Mouse (Mus musculus) hindbrain, postnatal 0 days (tissue): ENCODE results near the gene Mlycd. TPM values are rescaled to one million over a fixed set of nuclear protein-coding genes. Genes with fewer than 3 reads are reported as not detected.

Source experiments
- ATAC-seq: fragments of 200-750 bp; cut with Nextera tagmentation; 2 replicates; pipeline ENCODE4 v1.8.0; 2017; ENCODE audit warnings: mild to moderate bottlenecking, moderate TSS enrichment, moderate library complexity
- DNase-seq: peaks from one replicate; pipeline ENCODE4 v3.0.0-alpha.2; 2015; ENCODE audit warnings: low spot score
- H3K27ac ChIP-seq: fragments of 300-500 bp; sonication (generic); 2 replicates; pipeline ENCODE4 v1.5.1; 2014; ENCODE audit warnings: mild to moderate bottlenecking
- H3K27me3 ChIP-seq: fragments of 300-500 bp; sonication (generic); 2 replicates; pipeline ENCODE4 v1.6.1; 2014; ENCODE audit warnings: low read length, mixed read lengths; ENCODE audit not compliant: insufficient read depth
- H3K36me3 ChIP-seq: fragments of 300-500 bp; sonication (generic); 2 replicates; pipeline ENCODE4 v1.6.1; 2014; ENCODE audit warnings: low read length, mixed read lengths; ENCODE audit not compliant: insufficient read depth
- H3K4me1 ChIP-seq: fragments of 300-500 bp; sonication (generic); 2 replicates; pipeline ENCODE4 v1.6.1; 2014; ENCODE audit warnings: antibody characterized with exemption, low read length, mixed read lengths; ENCODE audit not compliant: insufficient read depth
- H3K4me2 ChIP-seq: fragments of 300-500 bp; sonication (generic); 2 replicates; pipeline ENCODE4 v1.6.1; 2014; ENCODE audit warnings: low read depth, mild to moderate bottlenecking, low read length, moderate library complexity, mixed read lengths
- H3K4me3 ChIP-seq: fragments of 300-500 bp; sonication (generic); 2 replicates; pipeline ENCODE4 v1.5.1; 2014; ENCODE audit warnings: low read length
- H3K9ac ChIP-seq: fragments of 300-500 bp; sonication (generic); replicated peaks from 2 replicates; pipeline ENCODE4 v1.6.1; 2014; ENCODE audit warnings: mild to moderate bottlenecking, low read length, moderate library complexity, mixed read lengths
- H3K9me3 ChIP-seq: fragments of 300-500 bp; sonication (generic); 2 replicates; pipeline ENCODE4 v1.6.1; 2016; ENCODE audit warnings: low read length, mixed read lengths
- CTCF ChIP-seq: IDR thresholded peaks from 2 replicates; pipeline ENCODE4 v1.5.1; 2016; ENCODE audit warnings: antibody characterized with exemption, control low read depth, low read depth
- WGBS: fragments of 180-500 bp; shearing (Covaris S2); extraction: QIAGEN DNeasy Blood & Tissue Kit; methylation state at CpG from one replicate; pipeline ENCODE4 v1.1.7; 2014; 5-methylcytosine and 5-hydroxymethylcytosine counted together
- polyA plus RNA-seq: library from polyadenylated mRNA; unstranded; fragments of >200 nt; fragmentation: Nextera tagmentation; extraction: Ambion mirVana; gene quantifications from 2 replicates; pipeline ENCODE4 v1.2.1, GENCODE M21; 2015
- total RNA-seq: library from RNA; depleted of rRNA; stranded (reverse); fragments of >200 nt; gene quantifications from 2 replicates; pipeline ENCODE4 v1.2.3, GENCODE M21; 2014

The Mlycd gene
- total and polyA plus RNA-seq, 2 experiments from 2014 or later: 20.0 to 37.2 TPM

- Histone ChIP-seq H3K27me3 (no peaks in the 10 kb centered on the region), H3K9ac (no peak overlapping the region), H3K27ac (peak overlapping the region; percentile 26; the same call in 1 of the 2 replicates), H3K4me2 (no peak overlapping the region), H3K9me3 (no peaks in the 10 kb centered on the region), H3K4me1 (peaks cover 6% of the 10 kb centered on the region; the same call in 1 of the 2 replicates), H3K4me3 (no peak overlapping the region), H3K36me3 (no peaks in the 10 kb centered on the region)
- ATAC-seq (no peak), DNase-seq (no peak)
- 87% methylated on average over 10 of the region's 10 CpGs for WGBS
- TF ChIP-seq CTCF: no peak
Measured at GRCm38 (mm10) chr8:119424199-119424733, 29.6 kb downstream of the Mlycd start.

GRCm38 (mm10) chr8:119424740-119425139, 30.1 kb downstream of the Mlycd start:
- Histone ChIP-seq H3K9me3 (no peaks in the 10 kb centered on the region), H3K9ac (no peak overlapping the region), H3K4me2 (no peak overlapping the region), H3K4me1 (peaks cover 6% of the 10 kb centered on the region; the same call in 1 of the 2 replicates), H3K36me3 (no peaks in the 10 kb centered on the region), H3K27ac (peak overlapping the region; percentile 26; the same call in 1 of the 2 replicates), H3K27me3 (no peaks in the 10 kb centered on the region), H3K4me3 (no peak overlapping the region)
- ATAC-seq (no peak), DNase-seq (no peak)
- TF ChIP-seq CTCF: no peak
- WGBS: 75% methylated on average over 10 of the region's 10 CpGs

GRCm38 (mm10) chr8:119425533-119425932, 30.9 kb downstream of the Mlycd start:
- Histone ChIP-seq H3K27ac (no peak overlapping the region; the same call in 1 of the 2 replicates), H3K4me3 (no peak overlapping the region), H3K9me3 (no peaks in the 10 kb centered on the region), H3K36me3 (no peaks in the 10 kb centered on the region), H3K9ac (no peak overlapping the region), H3K27me3 (no peaks in the 10 kb centered on the region), H3K4me1 (peaks cover 6% of the 10 kb centered on the region; the same call in 1 of the 2 replicates), H3K4me2 (no peak overlapping the region)
- peak; percentile 19; the same call in 1 of the 2 replicates for TF ChIP-seq CTCF
- DNase-seq (no peak), ATAC-seq (no peak)
- WGBS: 89% methylated on average over 10 of the region's 10 CpGs

GRCm38 (mm10) chr8:119426069-119426735, 31.5 kb downstream of the Mlycd start:
- no peaks in the 10 kb centered on the region for H3K9me3 ChIP-seq
- ATAC-seq: no peak
- no peak for DNase-seq
- WGBS: 82% methylated on average over 6 of the region's 6 CpGs
- H3K4me3 ChIP-seq: no peak overlapping the region
- H3K36me3 ChIP-seq: no peaks in the 10 kb centered on the region
- no peak overlapping the region for H3K4me2 ChIP-seq
- H3K4me1 ChIP-seq: peaks cover 6% of the 10 kb centered on the region; the same call in 1 of the 2 replicates
- H3K27ac ChIP-seq: peak overlapping the region; percentile 54; the same call in 1 of the 2 replicates
- no peak overlapping the region for H3K9ac ChIP-seq
- no peaks in the 10 kb centered on the region for H3K27me3 ChIP-seq
- no peak for TF ChIP-seq CTCF

- ATAC-seq: peak; percentile 18; the same call in 1 of the 2 replicates
- Histone ChIP-seq H3K9me3 (no peaks in the 10 kb centered on the region), H3K4me2 (no peak overlapping the region), H3K9ac (no peak overlapping the region), H3K4me3 (no peak overlapping the region), H3K27ac (no peak overlapping the region), H3K27me3 (no peaks in the 10 kb centered on the region), H3K36me3 (no peaks in the 10 kb centered on the region), H3K4me1 (peaks cover 3% of the 10 kb centered on the region; the same call in 1 of the 2 replicates)
- no peak for DNase-seq
- WGBS: 61% methylated on average over 12 of the region's 12 CpGs
- TF ChIP-seq CTCF: no peak
Measured at GRCm38 (mm10) chr8:119427634-119428349, 33.1 kb downstream of the Mlycd start.

- TF ChIP-seq CTCF: no peak
- H3K9ac ChIP-seq: no peak overlapping the region
- DNase-seq: no peak
- no peak overlapping the region for H3K4me2 ChIP-seq
- peaks cover 3% of the 10 kb centered on the region; the same call in 1 of the 2 replicates for H3K4me1 ChIP-seq
- H3K27ac ChIP-seq: no peak overlapping the region
- H3K27me3 ChIP-seq: no peaks in the 10 kb centered on the region
- H3K4me3 ChIP-seq: no peak overlapping the region
- H3K36me3 ChIP-seq: no peaks in the 10 kb centered on the region
- no peak for ATAC-seq
- WGBS: 75% methylated on average over 7 of the region's 7 CpGs
- no peaks in the 10 kb centered on the region for H3K9me3 ChIP-seq
Measured at GRCm38 (mm10) chr8:119428350-119428740, 33.7 kb downstream of the Mlycd start.
